Mouse (Mus musculus) limb, embryonic 11.5 days (tissue): ENCODE measurements at regions not wholly inside any gene's neighbourhood (a gene's known extent, or its start where the extent isn't known, plus 50 kb on each side); places are given as distances from the start of the nearest gene placed in this dataset.

ENCODE experiments used
- ATAC-seq: fragments of 200-750 bp; cut with Nextera tagmentation; 2 replicates; pipeline ENCODE4 v1.8.0; 2017; ENCODE audit warnings: low read depth; ENCODE audit not compliant: insufficient number of reproducible peaks, low FRiP score, low TSS enrichment
- DNase-seq: peaks from one replicate; pipeline ENCODE4 v3.0.0-alpha.2; 2015; ENCODE audit warnings: low spot score
- H3K27ac ChIP-seq: fragments of 300-500 bp; sonication (generic); replicated peaks from 2 replicates; pipeline ENCODE4 v1.5.1; 2014; ENCODE audit warnings: low read depth, mild to moderate bottlenecking, low read length
- H3K27me3 ChIP-seq: fragments of 300-500 bp; sonication (generic); 2 replicates; pipeline ENCODE4 v1.6.1; 2014; ENCODE audit warnings: mild to moderate bottlenecking, low read length, mixed read lengths; ENCODE audit not compliant: control insufficient read depth, insufficient read depth
- H3K36me3 ChIP-seq: fragments of 300-500 bp; sonication (generic); 2 replicates; pipeline ENCODE4 v1.6.1; 2014; ENCODE audit warnings: mild to moderate bottlenecking, low read length, moderate library complexity, mixed read lengths; ENCODE audit not compliant: control insufficient read depth, insufficient read depth
- H3K4me1 ChIP-seq: fragments of 300-500 bp; sonication (generic); 2 replicates; pipeline ENCODE4 v1.6.1; 2014; ENCODE audit warnings: low read length, mixed read lengths; ENCODE audit not compliant: control insufficient read depth, insufficient read depth
- H3K4me2 ChIP-seq: fragments of 300-500 bp; sonication (generic); 2 replicates; pipeline ENCODE4 v1.6.1; 2014; ENCODE audit warnings: low read depth, mild to moderate bottlenecking, moderate library complexity; ENCODE audit not compliant: severe bottlenecking
- H3K4me3 ChIP-seq: fragments of 300-500 bp; sonication (generic); 2 replicates; pipeline ENCODE4 v1.5.1; 2014; ENCODE audit warnings: low read depth, low read length
- H3K9ac ChIP-seq: fragments of 300-500 bp; sonication (generic); 2 replicates; pipeline ENCODE4 v1.6.1; 2014; ENCODE audit warnings: mild to moderate bottlenecking, low read length
- H3K9me3 ChIP-seq: fragments of 300-500 bp; sonication (generic); 2 replicates; pipeline ENCODE4 v1.6.1; 2016; ENCODE audit warnings: low read length; ENCODE audit not compliant: control insufficient read depth
- WGBS: fragments of 180-500 bp; shearing (Covaris S2); extraction: QIAGEN DNeasy Blood & Tissue Kit; methylation state at CpG from one replicate; pipeline ENCODE4 v1.1.7; 2014; 5-methylcytosine and 5-hydroxymethylcytosine counted together

- no peak overlapping the region for H3K9ac ChIP-seq
- WGBS: 93% methylated on average over 10 of the region's 10 CpGs
- no peak for ATAC-seq
Measured at GRCm38 (mm10) chr9:120664086-120664485, 92.8 kb downstream of the Rpl14 start.

GRCm38 (mm10) chr9:120672452-120672851 is 101.2 kb downstream of the Rpl14 start:
- Histone ChIP-seq H3K27ac (no peak overlapping the region), H3K36me3 (no peaks in the 10 kb centered on the region), H3K9me3 (no peaks in the 10 kb centered on the region), H3K9ac (no peak overlapping the region), H3K4me2 (no peak overlapping the region), H3K4me3 (no peak overlapping the region), H3K27me3 (0 out of 2 replicates have a peak, but pooled peaks cover 2% of the 10 kb centered on the region), H3K4me1 (peaks cover 19% of the 10 kb centered on the region; the same call in 1 of the 2 replicates)
- WGBS: 40% methylated on average over 6 of the region's 6 CpGs
- ATAC-seq: 0 out of 2 replicates have a peak, but pooled peaks have one; percentile 31
- peak; percentile 60 for DNase-seq

More at GRCm38 (mm10) chr9:120664086-120664485, 92.8 kb downstream of the Rpl14 start:
- Histone ChIP-seq H3K4me1 (no peaks in the 10 kb centered on the region), H3K27me3 (no peaks in the 10 kb centered on the region), H3K36me3 (no peaks in the 10 kb centered on the region), H3K4me2 (no peak overlapping the region), H3K27ac (no peak overlapping the region), H3K9me3 (no peaks in the 10 kb centered on the region), H3K4me3 (no peak overlapping the region)
- no peak for DNase-seq

DNA sequence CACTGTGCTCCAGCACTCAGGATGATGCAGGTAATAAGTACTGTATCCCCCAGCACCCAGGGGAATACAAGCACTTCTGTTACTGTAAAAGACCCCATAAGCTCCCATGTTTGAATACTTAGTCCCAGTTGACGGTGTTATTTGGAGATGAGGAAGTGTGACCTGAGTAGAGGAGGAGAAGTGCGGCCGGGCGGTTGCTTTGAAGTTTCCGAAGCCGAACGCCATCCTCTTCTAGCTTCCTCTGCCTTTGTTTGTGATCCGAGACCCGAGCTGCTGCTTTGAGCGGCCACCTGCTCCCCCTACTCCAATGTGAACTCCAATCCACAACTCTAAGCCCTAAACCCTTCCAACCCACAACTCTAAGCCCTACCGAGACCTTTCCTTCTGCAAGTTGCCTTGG is 103.6 kb downstream of the Rpl14 start:
- DNase-seq (peak; percentile 47), ATAC-seq (no peak)
- Histone ChIP-seq H3K4me2 (peak overlapping the region; percentile 70), H3K9me3 (no peaks in the 10 kb centered on the region), H3K4me1 (peaks cover 23% of the 10 kb centered on the region), H3K27ac (no peak overlapping the region), H3K4me3 (no peak overlapping the region), H3K27me3 (0 out of 2 replicates have a peak, but pooled peaks cover 2% of the 10 kb centered on the region), H3K36me3 (no peaks in the 10 kb centered on the region), H3K9ac (no peak overlapping the region)
- 1% methylated on average over 11 of the region's 11 CpGs for WGBS

GRCm38 (mm10) chr9:120675371-120676150 is 104.3 kb downstream of the Rpl14 start:
- Histone ChIP-seq H3K4me1 (peaks cover 25% of the 10 kb centered on the region), H3K36me3 (no peaks in the 10 kb centered on the region), H3K27me3 (0 out of 2 replicates have a peak, but pooled peaks cover 2% of the 10 kb centered on the region), H3K4me3 (peak overlapping the region; percentile 22), H3K9me3 (no peaks in the 10 kb centered on the region), H3K27ac (no peak overlapping the region), H3K4me2 (peak overlapping the region; percentile 70), H3K9ac (peak overlapping the region; percentile 47)
- ATAC-seq (no peak), DNase-seq (peak; percentile 49)
- WGBS: under 1% methylated on average over 18 of the region's 18 CpGs

DNA sequence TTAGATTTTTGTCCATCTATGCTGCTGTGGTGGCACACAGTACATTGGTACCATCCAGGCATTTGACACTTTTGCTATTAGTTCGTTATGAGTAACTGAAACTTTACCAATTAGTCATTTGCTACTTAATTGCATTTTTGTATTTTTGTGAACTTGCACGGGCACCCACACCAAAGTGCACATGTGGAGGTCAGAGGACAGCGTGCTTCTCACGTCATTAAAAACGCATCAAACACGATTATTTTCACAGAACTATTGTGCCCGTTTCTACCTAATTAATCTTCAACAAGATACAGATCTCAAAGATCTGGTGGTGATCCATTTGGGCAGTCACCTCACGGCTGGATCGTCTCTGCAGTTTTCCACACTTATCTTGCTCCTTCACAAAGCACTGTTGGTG is 105.1 kb downstream of the Rpl14 start:
- no peaks in the 10 kb centered on the region for H3K36me3 ChIP-seq
- DNase-seq (no peak), ATAC-seq (no peak)
- no peak overlapping the region for H3K4me3 ChIP-seq
- WGBS: 6% methylated on average over 9 of the region's 9 CpGs
- peak overlapping the region; percentile 70 for H3K4me2 ChIP-seq
- no peak overlapping the region for H3K27ac ChIP-seq
- H3K27me3 ChIP-seq: 0 out of 2 replicates have a peak, but pooled peaks cover 2% of the 10 kb centered on the region
- H3K9me3 ChIP-seq: no peaks in the 10 kb centered on the region
- no peak overlapping the region for H3K9ac ChIP-seq
- H3K4me1 ChIP-seq: peaks cover 25% of the 10 kb centered on the region

DNA sequence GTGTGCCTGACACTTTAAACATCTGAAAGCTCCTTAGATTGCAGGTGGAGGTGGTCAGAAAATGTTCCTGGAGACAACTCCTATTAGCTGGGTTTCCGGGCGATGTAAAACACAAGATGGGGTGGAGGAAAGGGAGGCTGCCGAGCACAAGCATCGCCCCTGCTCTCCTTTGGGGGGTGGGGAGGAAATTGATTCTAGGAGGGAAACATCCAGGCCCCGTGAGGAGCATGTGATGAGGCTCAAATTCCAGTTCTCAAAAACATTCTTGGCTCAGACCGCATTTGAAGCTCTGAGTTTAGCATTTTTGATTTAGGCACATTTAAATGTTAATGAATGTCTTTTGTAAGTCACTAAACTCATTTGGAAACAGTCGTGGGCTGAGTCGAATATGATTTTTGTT is 105.5 kb downstream of the Rpl14 start:
- H3K36me3 ChIP-seq: no peaks in the 10 kb centered on the region
- no peak overlapping the region for H3K4me3 ChIP-seq
- DNase-seq (no peak), ATAC-seq (no peak)
- 25% methylated on average over 8 of the region's 8 CpGs for WGBS
- no peaks in the 10 kb centered on the region for H3K9me3 ChIP-seq
- H3K4me2 ChIP-seq: no peak overlapping the region
- H3K27me3 ChIP-seq: 0 out of 2 replicates have a peak, but pooled peaks cover 2% of the 10 kb centered on the region
- no peak overlapping the region for H3K27ac ChIP-seq
- peaks cover 25% of the 10 kb centered on the region for H3K4me1 ChIP-seq
- no peak overlapping the region for H3K9ac ChIP-seq

- no peak overlapping the region for H3K4me3 ChIP-seq
- ATAC-seq (peak; percentile 27; the same call in 1 of the 2 replicates), DNase-seq (no peak)
- no peak overlapping the region for H3K4me2 ChIP-seq
- H3K4me1 ChIP-seq: peaks cover 25% of the 10 kb centered on the region
- H3K27ac ChIP-seq: no peak overlapping the region
- WGBS: 85% methylated on average over 5 of the region's 5 CpGs
- H3K9me3 ChIP-seq: no peaks in the 10 kb centered on the region
- H3K9ac ChIP-seq: no peak overlapping the region
- no peaks in the 10 kb centered on the region for H3K36me3 ChIP-seq
- H3K27me3 ChIP-seq: 0 out of 2 replicates have a peak, but pooled peaks cover 2% of the 10 kb centered on the region
Measured at GRCm38 (mm10) chr9:120677216-120677615, 106.0 kb downstream of the Rpl14 start.

GRCm38 (mm10) chr9:120679822-120680426 is 108.7 kb downstream of the Rpl14 start:
- DNase-seq (peak; percentile 43), ATAC-seq (no peak)
- Histone ChIP-seq H3K36me3 (no peaks in the 10 kb centered on the region), H3K9ac (no peak overlapping the region), H3K27me3 (no peaks in the 10 kb centered on the region), H3K4me2 (no peak overlapping the region; the same call in 1 of the 2 replicates), H3K9me3 (no peaks in the 10 kb centered on the region), H3K4me3 (no peak overlapping the region), H3K4me1 (peaks cover 19% of the 10 kb centered on the region), H3K27ac (no peak overlapping the region)
- WGBS: 36% methylated on average over 11 of the region's 11 CpGs
